Mouse (Mus musculus): Measurements from ENCODE around the gene Hoxc10. TPM values are rescaled to one million over a fixed set of nuclear protein-coding genes. Genes with fewer than 3 reads are reported as not detected.
A peak's percentile ranks its signal among the peaks of the same experiment; 100 is the strongest.

Gene Hoxc10
- polyA plus RNA-seq, 1 experiment, result 16.4 TPM

GRCm38 (mm10) chr15:103005308-103005707 is 38.7 kb downstream of the Hoxc10 start:
- TF ChIP-seq POLR2A (IDR thresholded peaks at IDR 0.05; ENCODE audit: low read depth, low read length), result no peak
- TF ChIP-seq CTCF (conservative IDR thresholded peaks at IDR 0.05; ENCODE audit: insufficient read depth, insufficient read length, low read depth, low read length), result no peak
- H3K27ac ChIP-seq (ENCODE audit: insufficient read depth, low read depth, low read length), result peak overlapping the region; percentile 72
- H3K36me3 ChIP-seq (ENCODE audit: control insufficient read depth, insufficient read depth, low read length), result no peaks in the 10 kb centered on the region
- no peak overlapping the region; the same call in 1 of the 2 replicates for H3K4me3 ChIP-seq (ENCODE audit: insufficient read depth, low read depth, low read length)
- H3K27me3 ChIP-seq (replicated peaks; ENCODE audit: control insufficient read depth, insufficient read depth, low read length), result no peaks in the 10 kb centered on the region
- H3K4me1 ChIP-seq (ENCODE audit: control insufficient read depth, insufficient read depth, low read length), result peaks cover 21% of the 10 kb centered on the region
- no peak for DNase-seq
- WGBS, result 16% methylated on average over 17 of the region's 17 CpGs

GRCm38 (mm10) chr15:103005797-103006196 is 39.2 kb downstream of the Hoxc10 start:
- DNase-seq, result no peak
- H3K4me1 ChIP-seq (ENCODE audit: control insufficient read depth, insufficient read depth, low read length), result peaks cover 21% of the 10 kb centered on the region
- TF ChIP-seq POLR2A (IDR thresholded peaks at IDR 0.05; ENCODE audit: low read depth, low read length), result no peak
- TF ChIP-seq CTCF (conservative IDR thresholded peaks at IDR 0.05; ENCODE audit: insufficient read depth, insufficient read length, low read depth, low read length), result no peak
- 32% methylated on average over 5 of the region's 5 CpGs for WGBS
- no peaks in the 10 kb centered on the region for H3K36me3 ChIP-seq (ENCODE audit: control insufficient read depth, insufficient read depth, low read length)
- no peak overlapping the region for H3K4me3 ChIP-seq (ENCODE audit: insufficient read depth, low read depth, low read length)
- H3K27ac ChIP-seq (ENCODE audit: insufficient read depth, low read depth, low read length), result peak overlapping the region; percentile 37; the same call in 1 of the 2 replicates
- H3K27me3 ChIP-seq (replicated peaks; ENCODE audit: control insufficient read depth, insufficient read depth, low read length), result no peaks in the 10 kb centered on the region

DNA sequence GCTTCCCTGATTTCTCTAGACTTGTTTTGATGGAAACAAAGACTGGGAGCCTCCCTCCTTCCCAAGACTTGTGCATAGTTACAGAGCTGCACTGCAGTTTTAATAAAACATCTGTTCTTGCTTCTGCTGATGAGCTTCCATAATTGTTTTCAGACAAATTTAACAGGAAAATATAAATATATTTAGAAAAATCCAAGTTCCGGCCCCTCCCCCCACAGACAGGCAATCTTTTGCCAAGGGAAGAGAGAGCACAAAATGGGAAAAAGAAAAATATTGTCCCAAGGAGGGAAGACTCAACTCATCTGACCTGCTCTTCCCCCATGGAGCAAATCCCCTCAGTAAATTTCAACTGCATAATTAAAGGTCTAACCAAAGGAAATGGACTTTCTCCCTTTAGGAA is 39.7 kb downstream of the Hoxc10 start:
- Histone ChIP-seq H3K4me3 (ENCODE audit: insufficient read depth, low read depth, low read length) (no peak overlapping the region), H3K36me3 (ENCODE audit: control insufficient read depth, insufficient read depth, low read length) (no peaks in the 10 kb centered on the region), H3K27ac (ENCODE audit: insufficient read depth, low read depth, low read length) (no peak overlapping the region), H3K27me3 (replicated peaks; ENCODE audit: control insufficient read depth, insufficient read depth, low read length) (no peaks in the 10 kb centered on the region), H3K4me1 (ENCODE audit: control insufficient read depth, insufficient read depth, low read length) (peaks cover 19% of the 10 kb centered on the region)
- DNase-seq, result no peak
- TF ChIP-seq CTCF (conservative IDR thresholded peaks at IDR 0.05; ENCODE audit: insufficient read depth, insufficient read length, low read depth, low read length), result no peak
- TF ChIP-seq POLR2A (IDR thresholded peaks at IDR 0.05; ENCODE audit: low read depth, low read length), result no peak
- WGBS, result 46% methylated on average over 1 of the region's 1 CpGs

DNA sequence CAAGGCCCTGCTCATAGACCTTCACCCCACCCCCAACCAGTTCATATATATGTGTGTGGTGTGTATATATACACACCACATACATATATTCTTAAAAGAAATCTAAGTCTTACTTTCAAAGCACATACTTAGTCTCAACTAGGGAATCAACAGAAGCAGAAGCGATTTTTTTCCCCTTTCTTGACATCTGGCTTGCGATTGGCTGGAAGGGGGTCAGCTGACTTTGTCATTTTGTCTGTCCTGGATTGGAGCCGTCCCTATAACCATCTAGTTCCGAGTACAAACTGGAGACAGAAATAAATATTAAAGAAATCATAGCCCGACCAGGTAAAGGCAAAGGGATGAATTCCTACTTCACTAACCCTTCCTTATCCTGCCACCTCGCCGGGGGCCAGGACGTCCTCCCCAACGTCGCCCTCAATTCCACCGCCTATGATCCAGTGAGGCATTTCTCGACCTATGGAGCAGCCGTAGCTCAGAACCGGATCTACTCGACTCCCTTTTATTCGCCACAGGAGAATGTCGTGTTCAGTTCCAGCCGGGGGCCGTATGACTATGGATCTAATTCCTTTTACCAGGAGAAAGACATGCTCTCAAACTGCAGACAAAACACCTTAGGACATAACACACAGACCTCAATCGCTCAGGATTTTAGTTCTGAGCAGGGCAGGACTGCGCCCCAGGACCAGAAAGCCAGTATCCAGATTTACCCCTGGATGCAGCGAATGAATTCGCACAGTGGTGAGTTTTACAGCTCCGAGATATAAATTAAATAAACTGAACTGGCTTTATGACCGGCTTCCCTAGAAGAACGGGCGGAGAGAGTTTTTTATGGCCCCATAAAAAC is 42.9 kb downstream of the Hoxc10 start:
- 0 out of 2 replicates have a peak, but pooled peaks cover 2% of the 10 kb centered on the region for H3K27me3 ChIP-seq (replicated peaks; ENCODE audit: control insufficient read depth, insufficient read depth, low read length)
- 23% methylated on average over 27 of the region's 27 CpGs for WGBS
- no peak for DNase-seq

DNA sequence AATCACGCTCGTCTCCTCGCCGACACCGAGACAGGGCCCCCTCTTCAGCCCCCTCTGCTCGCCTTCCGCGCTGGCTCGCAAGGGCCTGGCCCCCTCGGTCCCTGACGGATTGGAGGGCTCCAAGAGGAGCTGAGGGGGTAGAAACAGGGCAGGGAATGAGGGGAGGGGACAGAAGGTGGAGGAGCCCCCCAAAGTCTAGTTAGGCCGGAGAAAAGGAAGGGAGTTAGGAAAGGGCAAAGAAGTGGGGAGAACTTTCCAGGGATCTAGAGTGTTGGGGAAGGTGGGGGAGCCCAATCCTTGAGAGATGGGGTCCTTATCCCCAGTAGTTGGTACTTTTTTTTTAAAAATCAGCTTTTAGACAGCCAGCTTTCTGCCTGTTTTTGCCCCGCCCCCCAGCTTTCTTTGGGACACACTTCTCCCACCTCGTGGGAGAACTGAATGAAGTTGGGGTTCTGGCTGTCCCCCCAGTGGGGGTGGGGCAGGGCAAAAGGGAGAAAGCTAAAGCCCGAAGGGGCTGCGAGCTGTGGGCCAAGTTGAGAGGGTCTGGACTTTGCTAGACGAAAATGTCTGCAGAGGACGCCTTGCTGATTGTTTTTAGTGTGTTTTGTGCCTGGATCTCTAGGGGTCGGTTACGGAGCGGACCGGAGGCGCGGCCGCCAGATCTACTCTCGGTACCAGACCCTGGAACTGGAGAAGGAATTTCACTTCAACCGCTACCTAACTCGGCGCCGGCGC is 43.7 kb downstream of the Hoxc10 start:
- Histone ChIP-seq H3K36me3 (ENCODE audit: control insufficient read depth, insufficient read depth, low read length) (no peaks in the 10 kb centered on the region), H3K4me1 (ENCODE audit: control insufficient read depth, insufficient read depth, low read length) (0 out of 2 replicates have a peak, but pooled peaks cover 1% of the 10 kb centered on the region), H3K27ac (ENCODE audit: insufficient read depth, low read depth, low read length) (no peak overlapping the region), H3K4me3 (ENCODE audit: insufficient read depth, low read depth, low read length) (no peak overlapping the region), H3K27me3 (replicated peaks; ENCODE audit: control insufficient read depth, insufficient read depth, low read length) (0 out of 2 replicates have a peak, but pooled peaks cover 2% of the 10 kb centered on the region)
- DNase-seq, result no peak
- TF ChIP-seq POLR2A (IDR thresholded peaks at IDR 0.05; ENCODE audit: low read depth, low read length) (no peak), CTCF (conservative IDR thresholded peaks at IDR 0.05; ENCODE audit: insufficient read depth, insufficient read length, low read depth, low read length) (no peak)
- WGBS, result 50% methylated on average over 31 of the region's 31 CpGs

More for the DNA sequence above, 42.9 kb downstream of the Hoxc10 start:
- peak overlapping the region; percentile 3; the same call in 1 of the 2 replicates for H3K4me3 ChIP-seq (ENCODE audit: insufficient read depth, low read depth, low read length)
- TF ChIP-seq CTCF (conservative IDR thresholded peaks at IDR 0.05; ENCODE audit: insufficient read depth, insufficient read length, low read depth, low read length) (no peak), POLR2A (IDR thresholded peaks at IDR 0.05; ENCODE audit: low read depth, low read length) (no peak)
- H3K4me1 ChIP-seq (ENCODE audit: control insufficient read depth, insufficient read depth, low read length), result 0 out of 2 replicates have a peak, but pooled peaks cover 2% of the 10 kb centered on the region
- no peaks in the 10 kb centered on the region for H3K36me3 ChIP-seq (ENCODE audit: control insufficient read depth, insufficient read depth, low read length)
- no peak overlapping the region for H3K27ac ChIP-seq (ENCODE audit: insufficient read depth, low read depth, low read length)

DNA sequence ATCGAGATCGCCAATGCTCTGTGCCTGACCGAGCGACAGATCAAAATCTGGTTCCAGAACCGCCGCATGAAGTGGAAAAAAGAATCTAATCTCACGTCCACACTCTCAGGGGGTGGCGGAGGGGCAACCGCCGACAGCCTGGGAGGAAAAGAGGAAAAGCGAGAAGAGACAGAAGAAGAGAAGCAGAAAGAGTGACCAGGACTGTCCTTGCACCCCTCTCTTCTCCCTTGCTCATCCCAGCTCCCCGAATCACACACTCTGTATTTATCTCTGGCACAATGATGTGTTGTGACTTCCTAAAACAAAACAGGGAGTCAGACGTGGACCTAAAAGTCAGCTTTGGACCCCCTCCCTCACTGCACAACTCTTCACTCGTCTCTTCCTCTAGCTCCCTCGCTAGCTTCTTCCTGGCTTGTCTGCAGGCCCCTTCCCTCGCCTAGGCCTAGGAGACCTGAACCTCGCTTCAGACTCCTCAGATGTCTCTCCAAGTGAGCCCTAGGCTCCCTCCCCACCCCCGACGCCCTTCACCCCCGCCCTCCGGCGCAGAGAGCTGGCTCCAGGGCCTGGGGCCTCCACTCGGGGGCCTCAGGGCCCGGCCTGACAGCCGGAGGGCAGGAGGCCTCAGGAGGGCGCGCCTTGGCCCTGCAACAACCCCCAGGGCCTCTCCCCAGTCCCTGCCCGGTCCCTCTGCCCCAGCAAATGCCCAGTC is 44.4 kb downstream of the Hoxc10 start:
- Histone ChIP-seq H3K27ac (ENCODE audit: insufficient read depth, low read depth, low read length) (no peak overlapping the region), H3K36me3 (ENCODE audit: control insufficient read depth, insufficient read depth, low read length) (no peaks in the 10 kb centered on the region), H3K27me3 (replicated peaks; ENCODE audit: control insufficient read depth, insufficient read depth, low read length) (0 out of 2 replicates have a peak, but pooled peaks cover 2% of the 10 kb centered on the region), H3K4me3 (ENCODE audit: insufficient read depth, low read depth, low read length) (no peak overlapping the region), H3K4me1 (ENCODE audit: control insufficient read depth, insufficient read depth, low read length) (no peaks in the 10 kb centered on the region)
- no peak for TF ChIP-seq POLR2A (IDR thresholded peaks at IDR 0.05; ENCODE audit: low read depth, low read length)
- TF ChIP-seq CTCF (conservative IDR thresholded peaks at IDR 0.05; ENCODE audit: insufficient read depth, insufficient read length, low read depth, low read length), result no peak
- no peak for DNase-seq
- 52% methylated on average over 28 of the region's 28 CpGs for WGBS

Measured in kidney, adult 2 months (tissue).